Mouse (Mus musculus) ES-Bruce4 (cell line): ENCODE measurements around the gene Pdgfb. TPM values are rescaled to one million over a fixed set of nuclear protein-coding genes. Genes with fewer than 3 reads are reported as not detected.

ENCODE experiments used
- H3K27ac ChIP-seq: 2 replicates; pipeline ENCODE4 v1.5.1; 2012; ENCODE audit warnings: low read length, inconsistent platforms; ENCODE audit not compliant: insufficient read depth
- H3K27me3 ChIP-seq: 2 replicates; pipeline ENCODE4 v1.6.1; 2012; ENCODE audit warnings: mild to moderate bottlenecking, low read length, inconsistent platforms; ENCODE audit not compliant: control insufficient read depth, poor library complexity, insufficient read depth, severe bottlenecking
- H3K36me3 ChIP-seq: 2 replicates; pipeline ENCODE4 v1.6.1; 2012; ENCODE audit warnings: inconsistent platforms, mild to moderate bottlenecking, low read length, moderate library complexity; ENCODE audit not compliant: control insufficient read depth, poor library complexity, insufficient read depth, severe bottlenecking
- H3K4me1 ChIP-seq: one replicate; pipeline ENCODE4 v1.8.1; 2011; ENCODE audit warnings: low read length; ENCODE audit not compliant: control insufficient read depth, insufficient read depth
- H3K4me3 ChIP-seq: 2 replicates; pipeline ENCODE4 v1.5.1; 2011; ENCODE audit warnings: low read depth, mild to moderate bottlenecking, low read length
- H3K9ac ChIP-seq: 2 replicates; pipeline ENCODE4 v1.6.1; 2012; ENCODE audit warnings: low read depth, mild to moderate bottlenecking, inconsistent platforms; ENCODE audit not compliant: poor library complexity, severe bottlenecking
- H3K9me3 ChIP-seq: replicated peaks from 2 replicates; pipeline ENCODE4 v1.6.1; 2012; ENCODE audit warnings: mild to moderate bottlenecking, low read length, inconsistent platforms; ENCODE audit not compliant: control insufficient read depth, poor library complexity, insufficient read depth, severe bottlenecking
- CTCF ChIP-seq: IDR thresholded peaks from one replicate; pipeline ENCODE4 v1.8.1; 2011; ENCODE audit warnings: low read depth, low read length
- EP300 ChIP-seq: IDR thresholded peaks from 2 replicates; pipeline ENCODE4 v1.6.1; 2011; ENCODE audit warnings: low read depth, low read length; ENCODE audit not compliant: insufficient read depth
- POLR2A ChIP-seq: IDR thresholded peaks from one replicate; pipeline ENCODE4 v1.8.1; 2011; ENCODE audit warnings: low read length; ENCODE audit not compliant: insufficient read depth
- polyA plus RNA-seq: library from polyadenylated mRNA; stranded (reverse); fragments of >200 nt; gene quantifications from 2 replicates; pipeline ENCODE4 v1.2.4, GENCODE M21; 2011; ENCODE audit warnings: low read depth; ENCODE audit not compliant: missing spikeins, insufficient read depth, insufficient read length

The Pdgfb gene
- polyA plus RNA-seq, 1 experiment, result 17.1 TPM

DNA sequence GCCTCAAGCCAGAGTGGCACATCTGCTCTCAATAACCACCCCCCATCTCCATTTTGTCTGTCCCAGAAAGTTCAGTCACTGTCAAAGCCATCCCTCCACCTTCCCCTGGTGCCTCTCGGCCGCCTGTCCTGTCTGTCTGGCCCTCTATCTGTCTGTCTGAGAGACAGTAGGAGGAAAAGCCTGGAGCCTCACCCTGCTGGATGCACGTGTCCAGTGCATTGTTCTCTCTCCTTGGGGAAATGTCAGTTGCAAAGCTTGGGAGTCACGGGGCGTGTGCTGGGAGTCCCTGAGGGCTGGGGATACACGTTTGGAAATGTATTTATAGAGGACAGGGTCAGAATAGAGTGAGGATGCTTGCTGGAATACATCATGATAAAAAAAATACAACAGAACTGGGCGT is 61.3 kb downstream of the Pdgfb start:
- peaks cover 8% of the 10 kb centered on the region for H3K36me3 ChIP-seq

DNA sequence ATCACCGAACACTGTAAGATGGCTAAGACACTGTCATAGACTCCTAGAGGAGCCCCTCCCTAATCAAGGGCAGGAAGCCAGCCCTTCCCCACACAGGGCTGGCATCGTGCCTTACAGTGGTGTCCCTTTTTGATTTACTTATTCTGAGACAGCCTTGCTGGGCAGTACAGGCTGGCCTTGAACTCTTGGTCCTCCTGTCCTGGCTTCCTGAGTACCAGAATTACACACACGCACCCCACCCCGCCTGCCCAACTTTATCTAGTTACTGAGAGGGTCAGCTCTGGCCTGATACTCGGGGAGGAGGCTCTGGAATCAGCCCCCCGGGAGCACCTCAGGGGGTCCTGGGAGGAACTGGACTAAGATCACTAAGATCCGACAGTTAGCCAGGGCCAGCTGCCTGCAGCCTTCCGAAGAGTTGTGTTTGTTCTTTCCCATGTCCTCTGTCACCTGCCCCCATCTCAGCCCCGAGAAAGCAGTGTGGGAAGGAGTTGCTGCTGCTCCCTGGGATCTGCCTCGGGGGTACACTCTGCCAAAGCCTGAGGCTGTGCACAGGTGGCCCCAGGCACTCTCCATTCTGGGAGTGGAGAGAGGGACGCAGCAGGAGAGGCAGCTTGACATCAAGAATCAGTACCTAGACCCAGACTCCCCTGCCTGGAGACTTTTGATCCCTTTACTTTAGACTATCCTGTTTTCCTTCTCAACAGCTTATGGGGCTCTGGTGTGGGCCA is 62.1 kb downstream of the Pdgfb start:
- Histone ChIP-seq H3K9me3 (no peaks in the 10 kb centered on the region), H3K27ac (no peak overlapping the region), H3K36me3 (peaks cover 2% of the 10 kb centered on the region; the same call in 1 of the 2 replicates), H3K4me1 (peaks cover 18% of the 10 kb centered on the region), H3K4me3 (no peak overlapping the region), H3K27me3 (no peaks in the 10 kb centered on the region), H3K9ac (no peak overlapping the region)
- TF ChIP-seq EP300, result no peak
- no peak for TF ChIP-seq CTCF
- no peak for TF ChIP-seq POLR2A

More for the DNA sequence above, 61.3 kb downstream of the Pdgfb start:
- no peak overlapping the region for H3K9ac ChIP-seq
- H3K9me3 ChIP-seq, result no peaks in the 10 kb centered on the region
- no peak overlapping the region for H3K27ac ChIP-seq
- TF ChIP-seq EP300 (peak; percentile 82; the same call in 1 of the 2 replicates), CTCF (no peak), POLR2A (no peak)
- no peak overlapping the region for H3K4me3 ChIP-seq
- H3K4me1 ChIP-seq, result peaks cover 16% of the 10 kb centered on the region
- H3K27me3 ChIP-seq, result no peaks in the 10 kb centered on the region

DNA sequence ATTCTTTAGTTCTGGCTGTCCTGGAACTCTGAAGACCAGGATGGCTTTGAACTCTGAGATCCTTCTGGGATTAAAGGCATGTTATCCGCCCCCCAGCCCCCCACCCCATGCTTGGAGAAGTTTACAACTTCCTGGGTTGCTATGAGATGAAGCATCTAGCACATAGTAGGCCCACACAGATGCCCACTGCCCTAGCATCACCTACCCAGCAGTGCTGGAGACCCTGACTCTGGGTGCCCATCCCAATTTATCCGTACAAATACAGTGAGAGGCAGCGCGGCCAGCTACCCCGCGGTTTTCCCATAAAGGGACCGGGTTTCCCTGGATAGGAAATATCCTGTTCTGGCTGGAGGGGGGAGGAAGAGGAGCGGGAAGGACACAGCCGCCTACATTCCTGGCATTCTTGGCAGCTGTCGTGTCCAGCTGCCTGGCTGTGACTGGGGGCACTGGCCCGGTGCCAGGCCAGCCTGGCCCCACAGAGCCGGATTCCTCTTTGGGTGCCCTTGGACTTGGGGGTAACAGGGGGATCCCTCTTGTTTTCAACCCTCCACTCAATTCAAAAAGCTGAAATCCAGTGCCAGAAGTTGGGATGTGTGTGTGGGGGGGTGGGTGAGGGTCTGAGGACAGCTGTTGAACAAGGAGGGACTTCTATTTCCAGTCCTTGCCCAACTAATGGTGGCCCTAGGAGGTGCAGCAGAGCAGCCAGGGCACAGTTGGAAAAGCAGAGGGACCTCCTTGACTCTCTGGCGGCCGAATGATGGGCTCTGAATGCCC is 62.9 kb downstream of the Pdgfb start:
- Histone ChIP-seq H3K27ac (no peak overlapping the region), H3K9ac (no peak overlapping the region)

DNA sequence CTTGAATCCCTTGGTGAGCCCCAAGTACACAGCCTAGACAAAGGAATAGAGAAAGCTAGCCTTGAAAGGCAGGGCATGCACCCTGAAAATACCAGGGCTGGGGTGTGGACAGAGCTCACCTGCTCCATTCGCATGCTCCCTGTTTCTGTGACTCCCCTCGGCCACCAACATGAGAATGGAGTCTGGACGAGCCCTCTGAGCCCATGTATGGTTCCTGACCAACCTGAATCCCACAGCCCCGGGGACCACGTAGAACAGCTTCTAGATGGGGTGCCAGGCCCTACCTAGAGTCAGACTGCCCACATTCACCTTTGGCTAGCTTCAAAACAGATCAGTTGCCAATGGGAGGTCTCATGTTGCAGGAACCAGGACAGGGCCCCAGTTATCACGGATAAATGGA is 63.6 kb downstream of the Pdgfb start:
- Histone ChIP-seq H3K27me3 (no peaks in the 10 kb centered on the region), H3K9me3 (no peaks in the 10 kb centered on the region), H3K36me3 (peaks cover 2% of the 10 kb centered on the region; the same call in 1 of the 2 replicates), H3K9ac (no peak overlapping the region), H3K27ac (no peak overlapping the region; the same call in 1 of the 2 replicates), H3K4me1 (peaks cover 19% of the 10 kb centered on the region), H3K4me3 (no peak overlapping the region)
- no peak for TF ChIP-seq POLR2A
- TF ChIP-seq EP300, result no peak
- TF ChIP-seq CTCF, result no peak

More for the DNA sequence above, 62.9 kb downstream of the Pdgfb start:
- Histone ChIP-seq H3K36me3 (peaks cover 2% of the 10 kb centered on the region; the same call in 1 of the 2 replicates), H3K4me1 (peaks cover 19% of the 10 kb centered on the region), H3K4me3 (no peak overlapping the region), H3K9me3 (no peaks in the 10 kb centered on the region), H3K27me3 (no peaks in the 10 kb centered on the region)
- no peak for TF ChIP-seq CTCF
- peak; percentile 55; the same call in 1 of the 2 replicates for TF ChIP-seq EP300
- TF ChIP-seq POLR2A, result no peak

DNA sequence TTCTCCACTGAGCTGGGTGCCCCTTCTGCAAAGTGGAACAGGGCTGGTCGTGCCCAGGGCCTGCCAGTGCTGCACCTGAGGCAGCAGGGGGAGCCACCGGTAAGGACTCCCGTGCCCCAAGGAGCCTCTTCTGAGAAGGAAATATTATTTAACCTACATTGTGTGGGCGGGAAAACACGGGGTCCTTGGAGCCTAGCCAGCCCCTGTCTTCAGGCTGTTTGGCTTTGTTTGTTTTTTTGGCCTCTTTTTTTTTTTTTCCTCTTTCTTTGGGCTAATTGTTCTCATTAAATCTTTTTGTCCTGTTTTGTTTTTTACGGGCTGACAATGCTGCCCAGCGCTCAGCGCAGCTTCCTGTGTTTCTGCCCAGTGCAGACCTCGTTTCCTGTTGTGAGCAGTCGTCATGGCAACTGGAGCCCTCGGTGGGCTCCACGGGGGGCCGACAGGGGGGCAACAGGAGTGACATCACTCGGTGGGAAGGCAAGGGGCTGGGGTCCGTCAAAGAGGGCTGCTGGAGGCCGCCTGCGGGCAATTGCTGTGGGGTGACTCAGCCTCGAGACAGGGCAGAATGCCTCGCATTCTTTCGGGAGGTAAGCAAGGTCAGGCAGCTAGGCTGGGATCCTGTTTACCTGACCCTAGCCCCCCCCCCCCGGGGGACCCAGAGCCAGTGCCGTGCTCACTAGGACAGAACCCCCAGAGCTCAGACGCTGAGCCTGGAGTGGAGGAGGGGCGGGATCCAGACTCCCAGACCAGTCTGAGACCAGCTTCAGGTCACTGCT is 64.3 kb downstream of the Pdgfb start:
- H3K4me1 ChIP-seq, result peaks cover 19% of the 10 kb centered on the region
- H3K27ac ChIP-seq, result no peak overlapping the region; the same call in 1 of the 2 replicates
- no peaks in the 10 kb centered on the region for H3K27me3 ChIP-seq
- H3K4me3 ChIP-seq, result no peak overlapping the region
- no peak for TF ChIP-seq POLR2A
- peak; percentile 27 for TF ChIP-seq CTCF
- TF ChIP-seq EP300, result peak; percentile 86
- no peaks in the 10 kb centered on the region for H3K9me3 ChIP-seq
- H3K9ac ChIP-seq, result no peak overlapping the region
- peaks cover 2% of the 10 kb centered on the region; the same call in 1 of the 2 replicates for H3K36me3 ChIP-seq
